ENCODE assay signal across 8 mouse cellular contexts in the genomic region with DNA sequence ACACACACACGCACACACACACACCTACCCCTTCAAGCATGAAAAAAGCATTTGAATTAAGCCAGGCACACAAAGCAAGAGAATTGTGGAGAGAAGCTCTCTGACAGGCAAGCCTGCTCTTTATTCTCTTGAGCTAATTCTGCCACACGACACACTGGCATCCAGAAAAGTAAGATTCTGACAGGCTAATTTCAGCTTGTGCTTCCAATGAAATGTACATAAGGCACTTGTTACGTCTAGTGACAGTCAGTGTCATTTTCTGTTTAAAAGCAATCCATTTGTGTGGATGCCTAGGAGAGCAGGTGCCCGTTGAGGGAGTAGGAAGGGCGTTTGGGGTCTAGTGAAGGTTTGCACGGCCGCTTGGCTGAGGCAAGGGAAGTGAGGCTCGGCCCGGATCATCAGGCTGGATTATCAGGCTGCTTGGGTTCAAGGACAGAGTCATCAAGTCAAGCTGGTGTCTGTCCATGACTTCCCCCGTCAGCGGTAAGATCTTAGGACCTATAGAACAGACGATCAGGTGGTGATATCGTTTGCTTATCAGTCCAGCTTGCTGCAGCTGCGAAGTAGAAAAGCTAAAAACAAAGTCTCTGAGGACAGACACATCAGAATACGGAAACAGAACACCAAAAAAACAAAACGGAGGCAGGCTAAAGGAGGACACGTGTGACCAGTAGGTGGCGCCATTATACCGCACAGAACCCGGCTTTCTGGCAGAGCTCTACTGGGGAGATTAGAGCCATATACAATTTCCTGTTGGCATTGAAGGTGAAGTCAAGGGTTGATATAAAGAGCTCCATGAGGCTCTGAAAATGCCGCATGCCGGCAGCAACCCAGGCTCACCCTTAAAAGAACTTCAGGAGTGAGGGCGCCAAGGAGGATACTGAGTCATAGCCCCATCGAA. TPM values are rescaled to one million over a fixed set of nuclear protein-coding genes. Genes with fewer than 3 reads are reported as not detected.
DNase-seq lines count a peak whose midpoint lies in the region; ATAC-seq and TF ChIP-seq lines count a peak whose summit lies in the region.

No protein-coding gene starts in this region.

- H3K4me3 ChIP-seq in embryonic facial prominence, embryonic 14.5 days (ENCODE audit: low read depth, low read length): no peak overlapping the region
- 0 out of 2 replicates have a peak overlapping the region, but pooled peaks have one; percentile 14 for H3K4me3 ChIP-seq in heart, embryonic 11.5 days (ENCODE audit: low read depth, low read length)
- H3K4me3 ChIP-seq in kidney, embryonic 15.5 days (replicated peaks): no peak overlapping the region
- H3K4me3 ChIP-seq in limb, embryonic 15.5 days: no peak overlapping the region
- H3K4me3 ChIP-seq in myocyte: no peak overlapping the region

- no peaks in the 10 kb centered on the region; the same call in 1 of the 2 replicates for H3K27me3 ChIP-seq in embryonic facial prominence, embryonic 14.5 days (replicated peaks; ENCODE audit: control insufficient read depth, insufficient read depth, low read length)
- no peaks in the 10 kb centered on the region for H3K27me3 ChIP-seq in heart, embryonic 11.5 days (ENCODE audit: control insufficient read depth, insufficient read depth, low read length)
- H3K27me3 ChIP-seq in kidney, embryonic 15.5 days: no peaks in the 10 kb centered on the region
- peaks cover 6% of the 10 kb centered on the region for H3K27me3 ChIP-seq in limb, embryonic 15.5 days
- no peaks in the 10 kb centered on the region for H3K27me3 ChIP-seq in myocyte (ENCODE audit: control insufficient read depth, insufficient read depth, insufficient read length)
- H3K27me3 ChIP-seq in splenic B cell, adult 2 months (ENCODE audit: control insufficient read depth, insufficient read depth, low read length, poor library complexity, severe bottlenecking): no peaks in the 10 kb centered on the region

- H3ac ChIP-seq in myocyte (ENCODE audit: control insufficient read depth, insufficient read length): no peak overlapping the region

- no peak overlapping the region for H3K9ac ChIP-seq in embryonic facial prominence, embryonic 14.5 days (ENCODE audit: low read depth, low read length)
- H3K9ac ChIP-seq in heart, embryonic 11.5 days (ENCODE audit: low read depth, low read length): peak overlapping the region; percentile 58; the same call in 1 of the 2 replicates
- no peak overlapping the region for H3K9ac ChIP-seq in kidney, embryonic 15.5 days
- H3K9ac ChIP-seq in limb, embryonic 15.5 days: no peak overlapping the region

- peak overlapping the region; percentile 39 for H3K4me2 ChIP-seq in embryonic facial prominence, embryonic 14.5 days (ENCODE audit: low read depth, low read length)
- H3K4me2 ChIP-seq in heart, embryonic 11.5 days: peak overlapping the region; percentile 57
- H3K4me2 ChIP-seq in kidney, embryonic 15.5 days: peak overlapping the region; percentile 47
- peak overlapping the region; percentile 24 for H3K4me2 ChIP-seq in limb, embryonic 15.5 days
- H3K4me2 ChIP-seq in myocyte (ENCODE audit: low read depth): peak overlapping the region; percentile 48

- ATAC-seq in embryonic facial prominence, embryonic 14.5 days (ENCODE audit: low read depth): peak; percentile 88
- ATAC-seq in heart, embryonic 11.5 days (replicated peaks; ENCODE audit: insufficient number of reproducible peaks, low FRiP score, low TSS enrichment): 0 out of 2 replicates have a peak, but pooled peaks have one; percentile 35
- peak; percentile 74; the same call in 1 of the 2 replicates for ATAC-seq in kidney, embryonic 15.5 days (replicated peaks; ENCODE audit: low FRiP score)
- ATAC-seq in limb, embryonic 15.5 days (ENCODE audit: insufficient number of reproducible peaks, low FRiP score, low TSS enrichment, low read depth): peak; percentile 63; the same call in 1 of the 2 replicates

- H3K36me3 ChIP-seq in embryonic facial prominence, embryonic 14.5 days (ENCODE audit: control insufficient read depth, insufficient read depth, low read length): no peaks in the 10 kb centered on the region
- no peaks in the 10 kb centered on the region for H3K36me3 ChIP-seq in heart, embryonic 11.5 days (ENCODE audit: control insufficient read depth, insufficient read depth, low read length)
- H3K36me3 ChIP-seq in kidney, embryonic 15.5 days: no peaks in the 10 kb centered on the region
- no peaks in the 10 kb centered on the region for H3K36me3 ChIP-seq in limb, embryonic 15.5 days
- no peaks in the 10 kb centered on the region for H3K36me3 ChIP-seq in myocyte (ENCODE audit: control insufficient read depth, insufficient read depth)
- H3K36me3 ChIP-seq in splenic B cell, adult 2 months (ENCODE audit: control insufficient read depth, insufficient read depth, low read length, poor library complexity, severe bottlenecking): no peaks in the 10 kb centered on the region

- H3K79me2 ChIP-seq in myocyte (ENCODE audit: control insufficient read depth, insufficient read depth): no peaks in the 10 kb centered on the region

- 17% methylated on average over 24 of the region's 24 CpGs for whole genome bisulfite sequencing in embryonic facial prominence, embryonic 14.5 days
- WGBS in heart, embryonic 11.5 days (ENCODE audit: insufficient replicate concordance): 15% methylated on average over 24 of the region's 24 CpGs
- 17% methylated on average over 24 of the region's 24 CpGs for WGBS in kidney, embryonic 15.5 days
- WGBS in limb, embryonic 15.5 days: 19% methylated on average over 24 of the region's 24 CpGs

- TF ChIP-seq POLR2A in myocyte (IDR thresholded peaks at IDR 0.05; ENCODE audit: insufficient read length, low read depth): no peak

- H3K27ac ChIP-seq in embryonic facial prominence, embryonic 14.5 days (replicated peaks; ENCODE audit: low read depth, low read length): no peak overlapping the region
- H3K27ac ChIP-seq in heart, embryonic 11.5 days (ENCODE audit: low read depth, low read length): no peak overlapping the region
- no peak overlapping the region for H3K27ac ChIP-seq in kidney, embryonic 15.5 days
- no peak overlapping the region for H3K27ac ChIP-seq in limb, embryonic 15.5 days

- H3K4me1 ChIP-seq in embryonic facial prominence, embryonic 14.5 days (ENCODE audit: control insufficient read depth, insufficient read depth, low read length): no peaks in the 10 kb centered on the region
- H3K4me1 ChIP-seq in heart, embryonic 11.5 days (ENCODE audit: control insufficient read depth, insufficient read depth, low read length): no peaks in the 10 kb centered on the region
- peaks cover 5% of the 10 kb centered on the region; the same call in 1 of the 2 replicates for H3K4me1 ChIP-seq in kidney, embryonic 15.5 days
- H3K4me1 ChIP-seq in limb, embryonic 15.5 days: peaks cover 13% of the 10 kb centered on the region; the same call in 1 of the 2 replicates

- H3K9me3 ChIP-seq in embryonic facial prominence, embryonic 14.5 days (ENCODE audit: control insufficient read depth, low read length): no peaks in the 10 kb centered on the region
- no peaks in the 10 kb centered on the region for H3K9me3 ChIP-seq in heart, embryonic 11.5 days (replicated peaks; ENCODE audit: control insufficient read depth, low read length)
- no peaks in the 10 kb centered on the region for H3K9me3 ChIP-seq in kidney, embryonic 15.5 days (replicated peaks)
- H3K9me3 ChIP-seq in limb, embryonic 15.5 days: no peaks in the 10 kb centered on the region

- peak; percentile 86 for DNase-seq in 416B (ENCODE audit: low read depth)
- DNase-seq in adrenal gland, postnatal 4 days (ENCODE audit: low spot score in 2 of 2): peak; percentile 47 to 59
- peak; percentile 83 for DNase-seq in embryonic facial prominence, embryonic 14.5 days (ENCODE audit: low spot score)
- DNase-seq in splenic B cell, adult 2 months (ENCODE audit: low read depth, low spot score): peak; percentile 75

TF ChIP-seq in myocyte, 11 proteins besides CTCF, POLR2A, EP300 and RAD21:
- no peak for TF ChIP-seq TCF12 (IDR thresholded peaks at IDR 0.05; ENCODE audit: insufficient read depth, poor library complexity, severe bottlenecking)
- no peak for TF ChIP-seq SRF (IDR thresholded peaks at IDR 0.05; ENCODE audit: control insufficient read depth, insufficient read length, low read depth)
- no peak for TF ChIP-seq POLR2AphosphoS2 (IDR thresholded peaks at IDR 0.05; ENCODE audit: insufficient read length, low read depth)
- no peak for TF ChIP-seq MYOD1 (IDR thresholded peaks at IDR 0.05; ENCODE audit: control insufficient read depth in 1 of 3, insufficient read length in 2 of 3, low read depth in 2 of 3)
- no peak for TF ChIP-seq TCF3 (IDR thresholded peaks at IDR 0.05; ENCODE audit: insufficient read length, low read depth)
- no peak for TF ChIP-seq REST (IDR thresholded peaks at IDR 0.05; ENCODE audit: insufficient read depth, insufficient read length)
- no peak for TF ChIP-seq USF1 (IDR thresholded peaks at IDR 0.05; ENCODE audit: low read depth)
- no peak for TF ChIP-seq E2F4 (IDR thresholded peaks at IDR 0.05; ENCODE audit: insufficient read depth)
- TF ChIP-seq CEBPB (IDR thresholded peaks at IDR 0.05; ENCODE audit: insufficient read depth, poor library complexity, severe bottlenecking): no peak
- no peak for TF ChIP-seq MYOG (IDR thresholded peaks at IDR 0.05; ENCODE audit: control insufficient read depth in 1 of 3, insufficient read depth in 1 of 3, insufficient read length in 2 of 3, low read depth in 2 of 3)
- TF ChIP-seq MAX (IDR thresholded peaks at IDR 0.05; ENCODE audit: low read depth): no peak
TF ChIP-seq in myocyte: peak in this region for 0.

RNA-seq across cellular contexts. Expression of gene 1700010I14Rik, which starts 43.4 kb away (rescaled TPM):
- total RNA-seq in adrenal gland, postnatal 4 days (2021): 1 to 10 TPM; 3.6 to 4.9 TPM
- polyA plus RNA-seq in embryonic facial prominence, embryonic 14.5 days (2014; fragmentation: Nextera tagmentation; extraction: Ambion mirVana): 0.90 and 1.6 TPM in 2 replicates
- 0.41 and 0.73 TPM in 2 replicates for polyA plus RNA-seq in heart, embryonic 11.5 days (2014; fragmentation: Nextera tagmentation; extraction: Ambion mirVana)
- polyA plus RNA-seq in kidney, embryonic 15.5 days (2015; fragmentation: Nextera tagmentation; extraction: Ambion mirVana): 2.1 and 2.3 TPM in 2 replicates
- polyA plus RNA-seq in limb, embryonic 15.5 days (2015; fragmentation: Nextera tagmentation; extraction: Ambion mirVana): 0.55 and 0.61 TPM in 2 replicates
- polyA plus RNA-seq in myocyte (2012; fragmentation: generic; extraction: Trizol): not detected

Comparison
In these comparisons a context has a peak if more than half of its experiments do, and no peak if none do; other contexts are left out.
1. ATAC-seq: peak in every context shown above with its lines; median percentile 88 in embryonic facial prominence, embryonic 14.5 days; 74 in kidney, embryonic 15.5 days; 63 in limb, embryonic 15.5 days; 35 in heart, embryonic 11.5 days.